Mouse (Mus musculus): ENCODE measurements around the gene Cacna1g. TPM values are rescaled to one million over a fixed set of nuclear protein-coding genes. Genes with fewer than 3 reads are reported as not detected.
A peak's percentile ranks its signal among the peaks of the same experiment; 100 is the strongest.
"Not testable (repeated sequence)": the region's sequence is repeated elsewhere in the genome, so short reads cannot be mapped to it uniquely, and the experiment has no call there.

Gene Cacna1g
- polyA plus RNA-seq, 1 experiment from 2014 or later = 7.7 TPM

- Histone ChIP-seq H3K27me3 (no peaks in the 10 kb centered on the region), H3K9me3 (no peaks in the 10 kb centered on the region), H3K27ac (no peak overlapping the region), H3K9ac (no peak overlapping the region), H3K4me1 (peaks cover 22% of the 10 kb centered on the region), H3K36me3 (0 out of 2 replicates have a peak, but pooled peaks cover 3% of the 10 kb centered on the region), H3K4me2 (peak overlapping the region; percentile 31; the same call in 1 of the 2 replicates), H3K4me3 (no peak overlapping the region)
- peak; percentile 31; the same call in 1 of the 2 replicates for ATAC-seq (ENCODE audit: borderline replicate concordance, extremely low read depth, low FRiP score, low TSS enrichment)
- WGBS = 41% methylated on average over 4 of the region's 4 CpGs
These were observed 60.0 kb downstream of the Cacna1g start for GRCm38 (mm10) chr11:94414042-94414441.

- Histone ChIP-seq H3K9ac (no peak overlapping the region), H3K4me1 (peaks cover 22% of the 10 kb centered on the region), H3K27me3 (no peaks in the 10 kb centered on the region), H3K4me3 (no peak overlapping the region), H3K36me3 (0 out of 2 replicates have a peak, but pooled peaks cover 3% of the 10 kb centered on the region), H3K27ac (no peak overlapping the region), H3K9me3 (no peaks in the 10 kb centered on the region), H3K4me2 (peak overlapping the region; percentile 31)
- peak; percentile 15; the same call in 1 of the 2 replicates for ATAC-seq (ENCODE audit: borderline replicate concordance, extremely low read depth, low FRiP score, low TSS enrichment)
- 19% methylated on average over 8 of the region's 8 CpGs for WGBS
These were observed 60.5 kb downstream of the Cacna1g start for GRCm38 (mm10) chr11:94413516-94413915.

GRCm38 (mm10) chr11:94412998-94413469 lies 61.0 kb downstream of the Cacna1g start:
- Histone ChIP-seq H3K4me2 (peak overlapping the region; percentile 31), H3K9ac (no peak overlapping the region), H3K4me1 (peaks cover 23% of the 10 kb centered on the region), H3K27ac (no peak overlapping the region), H3K4me3 (no peak overlapping the region), H3K36me3 (0 out of 2 replicates have a peak, but pooled peaks cover 3% of the 10 kb centered on the region), H3K9me3 (no peaks in the 10 kb centered on the region), H3K27me3 (no peaks in the 10 kb centered on the region)
- ATAC-seq (ENCODE audit: borderline replicate concordance, extremely low read depth, low FRiP score, low TSS enrichment) = no peak
- WGBS = 17% methylated on average over 10 of the region's 10 CpGs

GRCm38 (mm10) chr11:94412562-94412961 lies 61.4 kb downstream of the Cacna1g start:
- H3K9me3 ChIP-seq = no peaks in the 10 kb centered on the region
- 0 out of 2 replicates have a peak, but pooled peaks cover 3% of the 10 kb centered on the region for H3K36me3 ChIP-seq
- no peak overlapping the region for H3K9ac ChIP-seq
- H3K4me2 ChIP-seq = no peak overlapping the region
- H3K27me3 ChIP-seq = no peaks in the 10 kb centered on the region
- 10% methylated on average over 2 of the region's 2 CpGs for WGBS
- no peak overlapping the region for H3K27ac ChIP-seq
- ATAC-seq (ENCODE audit: borderline replicate concordance, extremely low read depth, low FRiP score, low TSS enrichment) = no peak
- no peak overlapping the region for H3K4me3 ChIP-seq
- H3K4me1 ChIP-seq = peaks cover 27% of the 10 kb centered on the region

GRCm38 (mm10) chr11:94407803-94408321 lies 66.1 kb downstream of the Cacna1g start:
- Histone ChIP-seq H3K9me3 (no peaks in the 10 kb centered on the region), H3K4me1 (peaks cover 37% of the 10 kb centered on the region), H3K4me3 (no peak overlapping the region), H3K36me3 (0 out of 2 replicates have a peak, but pooled peaks cover 3% of the 10 kb centered on the region), H3K4me2 (no peak overlapping the region), H3K9ac (no peak overlapping the region), H3K27ac (no peak overlapping the region), H3K27me3 (no peaks in the 10 kb centered on the region)
- WGBS = 50% methylated on average over 11 of the region's 11 CpGs
- ATAC-seq (ENCODE audit: borderline replicate concordance, extremely low read depth, low FRiP score, low TSS enrichment) = no peak

- H3K4me1 ChIP-seq = peaks cover 35% of the 10 kb centered on the region
- WGBS = 35% methylated on average over 6 of the region's 6 CpGs
- ATAC-seq (ENCODE audit: borderline replicate concordance, extremely low read depth, low FRiP score, low TSS enrichment) = no peak
- no peak overlapping the region for H3K27ac ChIP-seq
- H3K4me3 ChIP-seq = no peak overlapping the region
- H3K4me2 ChIP-seq = no peak overlapping the region
- no peak overlapping the region for H3K9ac ChIP-seq
- no peaks in the 10 kb centered on the region for H3K9me3 ChIP-seq
- 0 out of 2 replicates have a peak, but pooled peaks cover 3% of the 10 kb centered on the region for H3K36me3 ChIP-seq
- no peaks in the 10 kb centered on the region for H3K27me3 ChIP-seq
These were observed 68.7 kb downstream of the Cacna1g start for GRCm38 (mm10) chr11:94405348-94405747.

GRCm38 (mm10) chr11:94404641-94405260 lies 69.2 kb downstream of the Cacna1g start:
- WGBS = 22% methylated on average over 11 of the region's 11 CpGs
- H3K27ac ChIP-seq = no peak overlapping the region
- H3K4me3 ChIP-seq = no peak overlapping the region
- H3K27me3 ChIP-seq = no peaks in the 10 kb centered on the region
- ATAC-seq (ENCODE audit: borderline replicate concordance, extremely low read depth, low FRiP score, low TSS enrichment) = no peak
- H3K36me3 ChIP-seq = no peaks in the 10 kb centered on the region
- no peaks in the 10 kb centered on the region for H3K9me3 ChIP-seq
- no peak overlapping the region for H3K9ac ChIP-seq
- no peak overlapping the region for H3K4me2 ChIP-seq
- peaks cover 35% of the 10 kb centered on the region for H3K4me1 ChIP-seq

GRCm38 (mm10) chr11:94404178-94404577 lies 69.8 kb downstream of the Cacna1g start:
- Histone ChIP-seq H3K9me3 (no peaks in the 10 kb centered on the region), H3K4me2 (no peak overlapping the region), H3K4me3 (no peak overlapping the region), H3K27me3 (no peaks in the 10 kb centered on the region), H3K4me1 (peaks cover 35% of the 10 kb centered on the region), H3K9ac (no peak overlapping the region), H3K27ac (no peak overlapping the region), H3K36me3 (no peaks in the 10 kb centered on the region)
- WGBS = 46% methylated on average over 5 of the region's 5 CpGs
- 0 out of 2 replicates have a peak, but pooled peaks have one; percentile 14 for ATAC-seq (ENCODE audit: borderline replicate concordance, extremely low read depth, low FRiP score, low TSS enrichment)

- Histone ChIP-seq H3K4me1 (peaks cover 35% of the 10 kb centered on the region), H3K27ac (no peak overlapping the region), H3K4me2 (no peak overlapping the region), H3K27me3 (no peaks in the 10 kb centered on the region), H3K9me3 (no peaks in the 10 kb centered on the region), H3K4me3 (no peak overlapping the region), H3K9ac (no peak overlapping the region), H3K36me3 (no peaks in the 10 kb centered on the region)
- WGBS = 74% methylated on average over 10 of the region's 10 CpGs
- ATAC-seq (ENCODE audit: borderline replicate concordance, extremely low read depth, low FRiP score, low TSS enrichment) = no peak
These were observed 70.2 kb downstream of the Cacna1g start for GRCm38 (mm10) chr11:94403757-94404156.

- Histone ChIP-seq H3K4me3 (no peak overlapping the region), H3K27ac (0 out of 2 replicates have a peak overlapping the region, but pooled peaks have one; percentile 10), H3K9me3 (no peaks in the 10 kb centered on the region), H3K9ac (no peak overlapping the region), H3K27me3 (no peaks in the 10 kb centered on the region), H3K4me1 (peaks cover 31% of the 10 kb centered on the region), H3K36me3 (no peaks in the 10 kb centered on the region), H3K4me2 (no peak overlapping the region)
- no peak for ATAC-seq (ENCODE audit: borderline replicate concordance, extremely low read depth, low FRiP score, low TSS enrichment)
- WGBS = 61% methylated on average over 5 of the region's 5 CpGs
These were observed 71.3 kb downstream of the Cacna1g start for GRCm38 (mm10) chr11:94402731-94403130.

GRCm38 (mm10) chr11:94402029-94402428 lies 72.0 kb downstream of the Cacna1g start:
- peaks cover 26% of the 10 kb centered on the region for H3K4me1 ChIP-seq
- ATAC-seq (ENCODE audit: borderline replicate concordance, extremely low read depth, low FRiP score, low TSS enrichment); H3K27ac ChIP-seq; H3K4me3 ChIP-seq; H3K27me3 ChIP-seq; H3K9me3 ChIP-seq; H3K4me2 ChIP-seq; H3K36me3 ChIP-seq; H3K9ac ChIP-seq: not testable (repeated sequence)
- WGBS = 81% methylated on average over 4 of the region's 4 CpGs

GRCm38 (mm10) chr11:94400996-94401395 lies 73.0 kb downstream of the Cacna1g start:
- no peak for ATAC-seq (ENCODE audit: borderline replicate concordance, extremely low read depth, low FRiP score, low TSS enrichment)
- Histone ChIP-seq H3K27ac (no peak overlapping the region), H3K4me2 (no peak overlapping the region), H3K4me1 (peaks cover 18% of the 10 kb centered on the region), H3K4me3 (no peak overlapping the region), H3K9ac (no peak overlapping the region), H3K36me3 (no peaks in the 10 kb centered on the region), H3K27me3 (no peaks in the 10 kb centered on the region), H3K9me3 (no peaks in the 10 kb centered on the region)
- 64% methylated on average over 6 of the region's 6 CpGs for WGBS

Measured in lung, embryonic 15.5 days (tissue).